Mouse (Mus musculus) hindbrain, embryonic 15.5 days (tissue): Measurements from ENCODE around the gene Gcnt7. TPM values are rescaled to one million over a fixed set of nuclear protein-coding genes. Genes with fewer than 3 reads are reported as not detected.

Source experiments
- ATAC-seq: fragments of 200-750 bp; cut with Nextera tagmentation; 2 replicates; pipeline ENCODE4 v1.8.0; 2017; ENCODE audit warnings: low read depth, moderate number of reproducible peaks, moderate TSS enrichment; ENCODE audit not compliant: low FRiP score
- H3K27ac ChIP-seq: fragments of 300-500 bp; sonication (generic); replicated peaks from 2 replicates; pipeline ENCODE4 v1.5.1; 2015; ENCODE audit warnings: mild to moderate bottlenecking, inconsistent platforms
- H3K27me3 ChIP-seq: fragments of 300-500 bp; sonication (generic); 2 replicates; pipeline ENCODE4 v1.6.1; 2015; ENCODE audit warnings: control low read depth, inconsistent platforms
- H3K36me3 ChIP-seq: fragments of 300-500 bp; sonication (generic); 2 replicates; pipeline ENCODE4 v1.6.1; 2015; ENCODE audit warnings: control low read depth, inconsistent platforms
- H3K4me1 ChIP-seq: fragments of 300-500 bp; sonication (generic); replicated peaks from 2 replicates; pipeline ENCODE4 v1.6.1; 2015; ENCODE audit warnings: control low read depth, inconsistent platforms
- H3K4me2 ChIP-seq: fragments of 300-500 bp; sonication (generic); 2 replicates; pipeline ENCODE4 v1.6.1; 2015; ENCODE audit warnings: moderate library complexity, mild to moderate bottlenecking, inconsistent platforms
- H3K4me3 ChIP-seq: fragments of 300-500 bp; sonication (generic); 2 replicates; pipeline ENCODE4 v1.5.1; 2015; ENCODE audit warnings: mild to moderate bottlenecking, inconsistent platforms
- H3K9ac ChIP-seq: fragments of 300-500 bp; sonication (generic); 2 replicates; pipeline ENCODE4 v1.6.1; 2015; ENCODE audit warnings: inconsistent platforms
- H3K9me3 ChIP-seq: fragments of 300-500 bp; sonication (generic); 2 replicates; pipeline ENCODE4 v1.6.1; 2016; ENCODE audit warnings: control low read depth, inconsistent platforms
- WGBS: fragments of 180-500 bp; shearing (Covaris S2); methylation state at CpG from one replicate; pipeline ENCODE4 v1.1.7; 2015; 5-methylcytosine and 5-hydroxymethylcytosine counted together
- polyA plus RNA-seq: library from polyadenylated mRNA; unstranded; fragments of >200 nt; fragmentation: Nextera tagmentation; extraction: Ambion mirVana; gene quantifications from 2 replicates; pipeline ENCODE4 v1.2.1, GENCODE M21; 2015

Gene Gcnt7
- polyA plus RNA-seq, 1 experiment from 2014 or later: 1.6 TPM

DNA sequence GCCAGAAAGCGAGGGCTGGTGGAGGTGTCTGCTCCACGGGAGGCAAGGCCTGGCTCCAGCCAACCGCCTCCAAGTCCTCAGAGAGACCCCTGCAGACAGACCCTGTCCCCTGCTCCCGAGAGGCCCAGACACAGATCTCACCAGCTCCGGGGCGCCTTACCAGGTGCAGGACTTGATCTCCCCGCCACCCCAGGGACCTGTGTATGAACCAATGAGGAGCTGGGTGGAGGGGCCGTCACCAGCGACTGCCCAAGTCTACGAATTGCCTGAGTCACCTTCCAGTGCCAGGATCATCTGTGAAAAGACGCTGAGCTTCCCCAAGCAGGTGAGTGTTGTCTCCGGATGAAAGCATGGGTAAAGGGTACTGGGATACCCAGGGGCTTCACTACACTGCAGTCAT, 42.2 kb downstream of the Gcnt7 start:
- Histone ChIP-seq H3K27me3 (no peaks in the 10 kb centered on the region), H3K27ac (no peak overlapping the region), H3K36me3 (no peaks in the 10 kb centered on the region), H3K4me3 (no peak overlapping the region), H3K4me2 (no peak overlapping the region), H3K4me1 (peaks cover 4% of the 10 kb centered on the region; the same call in 1 of the 2 replicates), H3K9me3 (no peaks in the 10 kb centered on the region), H3K9ac (no peak overlapping the region)
- WGBS: 71% methylated on average over 12 of the region's 12 CpGs
- no peak for ATAC-seq

DNA sequence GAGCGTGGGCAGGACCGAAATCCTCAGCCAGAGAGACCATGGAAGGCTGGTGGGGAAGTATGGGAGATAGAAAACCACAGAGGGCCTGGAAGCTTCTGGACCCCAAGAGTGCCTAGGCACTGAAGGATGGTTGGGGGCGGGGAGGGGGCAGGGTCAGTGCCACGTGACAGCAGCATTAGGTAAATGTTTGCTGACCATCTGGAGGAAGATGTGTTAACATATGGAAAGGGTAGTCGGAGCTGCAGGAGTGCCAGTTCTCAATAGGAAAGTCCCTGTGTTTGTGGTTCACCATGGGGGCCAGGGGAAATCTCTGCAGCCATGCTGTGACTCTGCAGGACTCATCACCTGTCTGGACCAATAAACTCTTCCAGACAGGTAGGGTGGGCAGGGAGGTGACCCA, 44.5 kb downstream of the Gcnt7 start:
- Histone ChIP-seq H3K27me3 (no peaks in the 10 kb centered on the region), H3K4me2 (no peak overlapping the region), H3K4me3 (no peak overlapping the region), H3K9ac (no peak overlapping the region), H3K36me3 (no peaks in the 10 kb centered on the region), H3K4me1 (peaks cover 4% of the 10 kb centered on the region; the same call in 1 of the 2 replicates), H3K27ac (no peak overlapping the region), H3K9me3 (no peaks in the 10 kb centered on the region)
- WGBS: 59% methylated on average over 5 of the region's 5 CpGs
- no peak for ATAC-seq

DNA sequence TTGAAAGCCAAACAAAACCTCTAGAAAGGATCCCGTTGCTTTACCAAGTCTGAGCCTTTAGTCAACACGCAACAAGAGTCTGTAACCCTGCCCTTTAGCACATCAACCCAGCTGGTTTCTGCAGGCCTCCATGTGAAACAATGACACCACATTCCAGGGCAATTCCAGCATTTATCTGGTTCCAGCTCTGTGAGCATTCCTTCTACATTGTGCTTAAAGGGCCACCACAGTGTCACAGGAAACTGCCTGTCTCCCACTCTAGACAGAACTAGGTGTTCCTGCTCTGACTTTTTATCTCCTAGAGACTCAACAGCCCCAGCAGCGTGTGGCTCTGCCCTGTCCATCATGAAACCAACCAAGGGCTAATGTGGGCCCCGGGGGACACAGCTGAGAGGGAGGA, 45.1 kb downstream of the Gcnt7 start:
- 26% methylated on average over 4 of the region's 4 CpGs for WGBS
- no peaks in the 10 kb centered on the region for H3K36me3 ChIP-seq
- ATAC-seq: no peak
- peaks cover 4% of the 10 kb centered on the region; the same call in 1 of the 2 replicates for H3K4me1 ChIP-seq
- H3K4me3 ChIP-seq: no peak overlapping the region
- no peak overlapping the region for H3K27ac ChIP-seq
- H3K9me3 ChIP-seq: no peaks in the 10 kb centered on the region
- H3K27me3 ChIP-seq: no peaks in the 10 kb centered on the region
- H3K9ac ChIP-seq: no peak overlapping the region
- no peak overlapping the region for H3K4me2 ChIP-seq

DNA sequence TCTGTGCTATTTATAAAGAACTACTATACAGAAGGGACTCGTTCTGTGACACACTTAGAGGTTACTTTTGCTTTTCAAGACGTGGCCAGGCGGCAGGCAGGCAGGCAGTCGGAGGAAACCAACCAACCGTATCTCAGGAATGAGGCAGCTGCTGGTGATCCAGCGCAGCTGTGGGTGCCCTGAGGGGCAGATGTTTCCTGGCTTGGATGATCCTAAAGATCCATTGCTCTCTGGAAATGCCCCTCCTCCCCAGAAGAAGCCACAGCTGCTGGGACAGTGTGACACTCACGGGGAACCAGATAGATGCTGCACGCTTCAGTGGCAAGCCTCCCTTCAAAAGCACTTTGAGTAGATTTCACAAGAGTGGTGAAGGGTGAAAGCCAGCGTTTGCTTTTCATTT, 45.9 kb downstream of the Gcnt7 start:
- Histone ChIP-seq H3K9ac (no peak overlapping the region), H3K27me3 (no peaks in the 10 kb centered on the region), H3K4me2 (peak overlapping the region; percentile 44), H3K27ac (no peak overlapping the region), H3K36me3 (no peaks in the 10 kb centered on the region), H3K4me3 (no peak overlapping the region), H3K9me3 (no peaks in the 10 kb centered on the region), H3K4me1 (peaks cover 4% of the 10 kb centered on the region; the same call in 1 of the 2 replicates)
- ATAC-seq: 0 out of 2 replicates have a peak, but pooled peaks have one; percentile 23
- 11% methylated on average over 9 of the region's 9 CpGs for WGBS

DNA sequence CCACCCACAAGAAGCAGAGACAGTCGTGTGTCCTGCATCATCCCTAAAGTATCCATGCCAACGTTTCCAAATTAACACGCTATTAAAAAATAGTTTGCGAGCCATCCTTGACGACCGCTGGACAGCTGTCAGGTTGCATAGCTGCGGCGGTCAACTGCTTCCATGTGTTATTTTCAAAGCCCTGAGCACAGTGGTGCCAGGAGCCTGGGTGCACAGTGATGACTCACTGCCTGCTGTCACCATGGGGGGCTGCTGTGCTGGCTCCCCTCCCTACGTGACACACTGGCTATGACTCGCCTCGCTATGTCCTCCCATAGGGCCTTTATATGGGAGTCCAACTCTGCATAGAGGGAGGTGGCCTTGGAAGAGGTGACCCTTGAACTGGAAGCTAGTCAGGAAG, 47.3 kb downstream of the Gcnt7 start:
- H3K36me3 ChIP-seq: no peaks in the 10 kb centered on the region
- H3K27me3 ChIP-seq: no peaks in the 10 kb centered on the region
- H3K9me3 ChIP-seq: no peaks in the 10 kb centered on the region
- H3K27ac ChIP-seq: no peak overlapping the region
- no peak overlapping the region for H3K9ac ChIP-seq
- ATAC-seq: no peak
- peaks cover 4% of the 10 kb centered on the region; the same call in 1 of the 2 replicates for H3K4me1 ChIP-seq
- no peak overlapping the region for H3K4me2 ChIP-seq
- no peak overlapping the region for H3K4me3 ChIP-seq
- WGBS: 80% methylated on average over 11 of the region's 11 CpGs

DNA sequence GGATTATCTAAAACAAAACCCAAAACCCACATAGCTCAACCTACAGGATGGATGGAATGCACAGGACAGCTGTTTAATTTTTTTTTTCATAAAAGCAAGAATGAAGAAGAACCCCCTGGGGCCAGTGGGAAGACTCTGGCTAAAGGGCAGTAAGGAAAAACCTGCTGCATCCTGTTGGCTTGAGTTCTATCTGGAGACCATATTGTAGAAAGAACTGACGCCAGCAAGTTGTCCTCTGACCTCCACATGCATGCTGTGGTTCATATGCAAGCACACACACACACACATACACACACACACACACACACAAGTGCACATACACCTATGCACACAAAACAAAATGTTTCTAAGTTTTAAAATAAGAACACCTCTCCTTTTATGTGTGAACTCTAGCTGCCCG, 47.7 kb downstream of the Gcnt7 start:
- Histone ChIP-seq H3K4me2 (no peak overlapping the region), H3K27ac (no peak overlapping the region), H3K4me1 (peaks cover 4% of the 10 kb centered on the region; the same call in 1 of the 2 replicates), H3K9ac (no peak overlapping the region), H3K4me3 (no peak overlapping the region), H3K27me3 (no peaks in the 10 kb centered on the region), H3K9me3 (no peaks in the 10 kb centered on the region), H3K36me3 (no peaks in the 10 kb centered on the region)
- 72% methylated on average over 2 of the region's 2 CpGs for WGBS
- no peak for ATAC-seq

DNA sequence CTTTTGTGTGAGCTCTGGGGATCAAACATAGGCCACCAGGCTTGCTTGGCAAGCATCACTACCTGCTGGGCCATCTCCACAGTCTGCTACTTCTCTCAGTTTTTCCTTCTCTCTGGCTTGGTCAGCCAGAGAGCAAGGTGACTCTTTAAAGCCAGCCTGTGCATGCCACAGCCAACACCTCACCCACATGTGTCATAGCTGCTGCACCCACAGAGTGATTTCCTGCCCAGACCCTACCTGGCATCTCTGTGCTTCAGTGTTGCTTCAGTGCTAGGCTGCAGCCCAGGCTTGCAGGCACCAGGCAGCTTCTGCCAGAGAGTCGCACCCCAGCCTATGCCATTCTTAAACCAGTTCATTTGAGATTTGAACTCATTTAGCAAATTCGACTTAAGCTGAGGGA, 50.9 kb downstream of the Gcnt7 start:
- H3K9ac ChIP-seq: no peak overlapping the region
- no peak overlapping the region for H3K27ac ChIP-seq
- no peak for ATAC-seq
- H3K4me2 ChIP-seq: no peak overlapping the region
- H3K27me3 ChIP-seq: no peaks in the 10 kb centered on the region
- no peak overlapping the region for H3K4me3 ChIP-seq
- 81% methylated on average over 2 of the region's 2 CpGs for WGBS
- peaks cover 2% of the 10 kb centered on the region; the same call in 1 of the 2 replicates for H3K4me1 ChIP-seq
- H3K9me3 ChIP-seq: no peaks in the 10 kb centered on the region
- no peaks in the 10 kb centered on the region for H3K36me3 ChIP-seq

DNA sequence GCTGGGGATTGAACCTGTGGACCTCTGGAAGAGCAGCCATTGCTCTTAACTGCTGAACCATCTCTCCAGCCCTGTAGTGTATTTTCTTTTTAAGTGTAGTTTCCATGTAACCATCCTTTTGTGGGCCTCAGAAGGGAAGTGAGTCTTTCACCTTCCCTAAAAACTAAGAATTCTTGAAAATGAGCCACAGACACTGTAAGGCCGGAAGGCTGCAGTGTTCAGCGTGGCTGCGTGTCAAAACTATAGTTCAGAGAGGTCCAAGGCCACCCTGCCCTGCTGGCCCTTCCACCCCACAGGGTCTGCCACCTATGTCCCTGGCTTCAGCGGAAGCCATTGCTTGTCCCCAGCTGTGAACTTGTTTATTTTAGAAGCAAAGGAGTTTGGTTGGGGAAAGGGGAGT, 52.2 kb downstream of the Gcnt7 start:
- H3K27ac ChIP-seq: no peak overlapping the region
- H3K4me1 ChIP-seq: no peaks in the 10 kb centered on the region
- ATAC-seq: no peak
- H3K4me2 ChIP-seq: no peak overlapping the region
- no peaks in the 10 kb centered on the region for H3K36me3 ChIP-seq
- 84% methylated on average over 4 of the region's 4 CpGs for WGBS
- no peaks in the 10 kb centered on the region for H3K9me3 ChIP-seq
- no peaks in the 10 kb centered on the region for H3K27me3 ChIP-seq
- H3K4me3 ChIP-seq: no peak overlapping the region
- H3K9ac ChIP-seq: no peak overlapping the region

DNA sequence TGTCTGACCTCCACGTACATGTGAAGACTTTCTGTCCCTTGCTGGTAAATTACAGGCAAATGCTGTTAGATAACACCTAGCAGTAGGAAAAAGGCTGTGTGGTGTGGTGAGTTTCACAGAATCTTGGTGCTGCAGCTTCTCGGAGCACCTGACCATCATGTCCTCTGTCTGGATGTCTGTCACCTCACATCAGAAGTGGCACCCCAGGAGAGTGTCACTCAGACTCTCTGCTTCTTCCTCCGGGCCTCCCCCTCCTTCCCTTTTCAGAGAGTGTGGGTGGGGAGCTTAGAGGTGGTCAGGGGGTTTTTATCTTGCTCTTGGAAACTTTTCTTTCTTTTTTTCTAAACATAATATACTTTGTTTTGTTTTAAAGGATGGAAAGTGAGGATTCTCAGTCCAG, 53.4 kb downstream of the Gcnt7 start:
- Histone ChIP-seq H3K27ac (no peak overlapping the region), H3K9ac (no peak overlapping the region), H3K9me3 (no peaks in the 10 kb centered on the region), H3K4me3 (no peak overlapping the region), H3K27me3 (no peaks in the 10 kb centered on the region), H3K4me1 (no peaks in the 10 kb centered on the region), H3K36me3 (no peaks in the 10 kb centered on the region), H3K4me2 (no peak overlapping the region)
- 65% methylated on average over 3 of the region's 3 CpGs for WGBS
- ATAC-seq: no peak

DNA sequence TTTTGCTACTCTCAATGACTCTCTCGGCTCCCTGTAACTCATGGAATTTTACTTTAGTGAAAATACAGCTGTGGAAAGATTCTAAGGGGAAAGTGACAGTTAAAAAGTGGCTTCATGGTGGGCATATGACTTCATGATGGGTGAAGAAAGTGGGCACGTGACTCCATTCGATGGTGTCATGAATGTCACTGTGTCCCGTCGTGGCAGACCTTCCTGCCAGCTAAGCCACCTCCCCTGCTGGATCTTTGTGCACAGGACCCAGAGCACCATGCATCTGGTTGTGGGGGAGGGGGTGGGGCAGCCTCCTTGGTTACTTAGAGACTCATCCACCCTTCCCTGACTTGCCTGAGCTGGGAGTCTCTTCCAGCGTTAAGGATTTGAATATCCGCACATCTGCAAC, 54.2 kb downstream of the Gcnt7 start:
- H3K9ac ChIP-seq: no peak overlapping the region
- no peak overlapping the region for H3K4me3 ChIP-seq
- 67% methylated on average over 7 of the region's 7 CpGs for WGBS
- H3K4me2 ChIP-seq: no peak overlapping the region
- H3K9me3 ChIP-seq: no peaks in the 10 kb centered on the region
- H3K27ac ChIP-seq: no peak overlapping the region
- no peaks in the 10 kb centered on the region for H3K36me3 ChIP-seq
- H3K4me1 ChIP-seq: no peaks in the 10 kb centered on the region
- H3K27me3 ChIP-seq: no peaks in the 10 kb centered on the region
- ATAC-seq: no peak

DNA sequence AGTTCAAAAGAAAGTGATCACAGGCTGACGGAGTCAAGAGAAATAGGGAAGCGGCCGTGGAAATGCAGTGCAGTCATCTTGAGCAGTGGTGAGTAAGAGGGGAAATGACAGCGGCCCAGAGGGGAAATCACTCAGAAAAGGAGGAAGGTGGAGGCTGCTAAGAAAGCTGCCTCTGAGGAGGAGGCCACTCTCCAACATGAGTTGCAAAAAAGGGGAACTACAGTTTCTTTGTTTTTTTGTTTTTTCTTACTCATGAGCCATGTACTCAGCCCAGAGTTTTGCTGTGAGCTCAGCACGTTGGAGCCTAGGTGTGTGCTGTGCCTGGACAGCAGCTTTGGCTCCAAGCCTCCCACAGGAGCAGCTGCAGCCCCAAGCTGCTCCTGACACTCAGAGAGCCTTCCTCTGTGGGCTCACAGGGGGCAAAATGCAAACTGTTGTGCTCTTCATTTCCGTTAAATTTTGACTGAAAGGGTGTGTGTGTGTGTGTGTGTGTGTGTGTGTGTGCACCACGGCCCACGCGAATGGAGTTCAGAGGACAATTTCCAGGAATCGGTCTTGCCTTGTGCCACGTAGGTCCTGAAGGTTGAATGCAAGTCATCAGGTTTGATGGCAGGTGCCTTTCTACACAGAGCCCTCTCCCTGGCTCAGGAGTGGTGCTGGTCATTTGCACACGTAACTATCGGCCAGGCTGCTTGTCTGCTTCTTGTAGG, 57.1 kb downstream of the Gcnt7 start:
- Histone ChIP-seq H3K27ac (no peak overlapping the region), H3K4me2 (no peak overlapping the region), H3K27me3 (no peaks in the 10 kb centered on the region), H3K36me3 (no peaks in the 10 kb centered on the region), H3K9me3 (no peaks in the 10 kb centered on the region), H3K9ac (no peak overlapping the region), H3K4me3 (no peak overlapping the region), H3K4me1 (no peaks in the 10 kb centered on the region)
- 72% methylated on average over 13 of the region's 13 CpGs for WGBS
- no peak for ATAC-seq
